Mouse (Mus musculus) embryonic fibroblast, embryonic 13.5 days (primary cell): Measurements from ENCODE around the gene Pik3c2g.

Source experiments
- CTCF ChIP-seq: IDR thresholded peaks from 2 replicates; pipeline ENCODE4 v1.5.1; 2011; ENCODE audit warnings: mild to moderate bottlenecking, control low read depth, low read length, moderate library complexity, borderline replicate concordance; ENCODE audit not compliant: insufficient read depth
- POLR2A ChIP-seq: IDR thresholded peaks from 2 replicates; pipeline ENCODE4 v1.6.1; 2011; ENCODE audit warnings: low read depth, mild to moderate bottlenecking, control low read depth, low read length, moderate library complexity

- no peak for TF ChIP-seq CTCF
- no peak for TF ChIP-seq POLR2A
Observed at GRCm38 (mm10) chr6:139569211-139569610, 17.8 kb upstream of the Pik3c2g start.
